Mouse (Mus musculus) heart, postnatal 0 days (tissue): Measurements from ENCODE around the gene Brd2. TPM values are rescaled to one million over a fixed set of nuclear protein-coding genes. Genes with fewer than 3 reads are reported as not detected.

ENCODE experiments used
- ATAC-seq: fragments of 200-750 bp; cut with Nextera tagmentation; 2 replicates; pipeline ENCODE4 v1.8.0; 2017; ENCODE audit warnings: low read depth, moderate number of reproducible peaks, moderate library complexity; ENCODE audit not compliant: insufficient read depth
- DNase-seq: peaks from one replicate; pipeline ENCODE4 v3.0.0-alpha.2; 2016; ENCODE audit warnings: low spot score
- H3K27ac ChIP-seq: fragments of 300-500 bp; sonication (generic); 2 replicates; pipeline ENCODE4 v1.5.1; 2014; ENCODE audit warnings: low read depth, mild to moderate bottlenecking
- H3K27me3 ChIP-seq: fragments of 300-500 bp; sonication (generic); 2 replicates; pipeline ENCODE4 v1.6.1; 2014; ENCODE audit warnings: low read length, mixed read lengths; ENCODE audit not compliant: control insufficient read depth, insufficient read depth
- H3K36me3 ChIP-seq: fragments of 300-500 bp; sonication (generic); replicated peaks from 2 replicates; pipeline ENCODE4 v1.6.1; 2014; ENCODE audit warnings: low read length, mixed read lengths; ENCODE audit not compliant: control insufficient read depth, insufficient read depth
- H3K4me1 ChIP-seq: fragments of 300-500 bp; sonication (generic); 2 replicates; pipeline ENCODE4 v1.6.1; 2014; ENCODE audit warnings: antibody characterized with exemption; ENCODE audit not compliant: control insufficient read depth, insufficient read depth
- H3K4me2 ChIP-seq: fragments of 300-500 bp; sonication (generic); 2 replicates; pipeline ENCODE4 v1.6.1; 2014; ENCODE audit warnings: low read depth, mild to moderate bottlenecking, low read length, moderate library complexity
- H3K4me3 ChIP-seq: fragments of 300-500 bp; sonication (generic); 2 replicates; pipeline ENCODE4 v1.5.1; 2014; ENCODE audit warnings: low read depth, low read length
- H3K9ac ChIP-seq: fragments of 300-500 bp; sonication (generic); replicated peaks from 2 replicates; pipeline ENCODE4 v1.6.1; 2014; ENCODE audit warnings: low read depth, low read length, mixed read lengths
- H3K9me3 ChIP-seq: fragments of 300-500 bp; sonication (generic); replicated peaks from 2 replicates; pipeline ENCODE4 v1.6.1; 2016; ENCODE audit warnings: low read length; ENCODE audit not compliant: control insufficient read depth
- CTCF ChIP-seq: IDR thresholded peaks from 2 replicates; pipeline ENCODE4 v1.5.1; 2016; ENCODE audit warnings: antibody characterized with exemption, control low read depth, low read depth
- EP300 ChIP-seq: IDR thresholded peaks from 2 replicates; pipeline ENCODE4 v1.6.1; 2016; ENCODE audit warnings: antibody characterized with exemption, low read depth
- WGBS: fragments of 180-500 bp; shearing (Covaris S2); extraction: QIAGEN DNeasy Blood & Tissue Kit; methylation state at CpG from one replicate; pipeline ENCODE4 v1.1.7; 2014; 5-methylcytosine and 5-hydroxymethylcytosine counted together
- polyA plus RNA-seq: library from polyadenylated mRNA; unstranded; fragments of >200 nt; fragmentation: Nextera tagmentation; extraction: Ambion mirVana; gene quantifications from 2 replicates; pipeline ENCODE4 v1.2.1, GENCODE M21; 2015
- total RNA-seq: library from RNA; depleted of rRNA; stranded (reverse); fragments of >200 nt; gene quantifications from 2 replicates; pipeline ENCODE4 v1.2.3, GENCODE M21; 2014; ENCODE audit warnings: low replicate concordance

The Brd2 gene
- total and polyA plus RNA-seq, 2 experiments from 2014 or later, result 38.4 to 87.5 TPM

DNA sequence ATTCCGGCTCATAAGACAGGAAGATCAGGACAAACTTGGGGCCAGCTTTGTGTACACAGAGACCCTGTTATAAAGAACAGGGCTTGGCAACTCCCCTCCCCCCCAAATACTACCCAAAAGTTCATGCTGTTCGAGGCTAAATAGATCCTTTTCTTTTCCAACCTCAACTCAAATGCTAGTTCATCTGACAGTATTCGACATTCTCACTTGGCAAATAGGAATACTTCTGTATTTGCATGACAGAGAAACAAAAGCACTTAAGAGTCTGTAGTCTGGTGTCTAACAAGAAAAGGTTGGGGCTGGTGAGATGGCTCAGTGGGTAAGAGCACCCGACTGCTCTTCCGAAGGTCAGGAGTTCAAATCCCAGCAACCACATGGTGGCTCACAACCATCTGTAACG is 14.0 kb downstream of the Brd2 start:
- no peaks in the 10 kb centered on the region for H3K27me3 ChIP-seq

DNA sequence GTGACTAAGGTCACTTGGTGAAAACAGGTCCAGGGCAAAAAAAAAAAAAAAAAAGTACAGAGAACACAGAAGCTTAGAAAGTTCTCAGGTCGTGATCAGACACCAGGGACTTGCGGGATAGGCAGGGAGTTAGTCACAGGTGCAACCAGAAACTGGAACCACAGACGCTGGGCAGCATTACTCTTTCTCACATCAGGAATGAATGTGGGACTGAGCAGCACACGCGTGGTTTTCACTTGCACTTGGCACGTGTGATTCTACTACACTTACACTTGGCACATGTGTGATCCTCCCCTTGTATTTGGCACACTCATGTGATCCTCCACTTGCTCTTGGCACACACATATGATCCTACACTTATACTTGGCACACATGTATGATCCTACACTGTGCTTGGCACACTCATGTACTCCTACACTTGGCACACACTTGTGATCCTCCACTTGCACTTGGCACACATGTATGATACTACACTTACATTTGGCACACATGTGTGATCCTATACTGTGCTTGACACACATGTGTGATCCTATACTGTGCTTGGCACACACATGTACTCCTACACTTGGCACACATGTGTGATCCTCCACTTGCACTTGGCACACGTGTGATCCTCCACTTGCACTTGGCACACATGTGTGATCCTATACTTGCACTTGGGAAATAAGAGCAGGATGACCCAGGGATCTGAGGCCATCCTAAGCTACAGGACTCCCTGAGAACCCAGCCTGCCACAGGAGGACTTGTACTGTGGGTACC is 15.1 kb downstream of the Brd2 start:
- DNase-seq, result no peak
- Histone ChIP-seq H3K27ac (no peak overlapping the region), H3K4me2 (no peak overlapping the region), H3K9me3 (peaks cover 5% of the 10 kb centered on the region; the same call in 1 of the 2 replicates), H3K36me3 (peaks cover 28% of the 10 kb centered on the region), H3K9ac (no peak overlapping the region), H3K4me1 (no peaks in the 10 kb centered on the region), H3K4me3 (no peak overlapping the region), H3K27me3 (no peaks in the 10 kb centered on the region)
- TF ChIP-seq CTCF, result no peak
- no peak for TF ChIP-seq EP300
- WGBS, result 80% methylated on average over 7 of the region's 7 CpGs
- no peak for ATAC-seq

More for the DNA sequence above, 14.0 kb downstream of the Brd2 start:
- 83% methylated on average over 5 of the region's 6 CpGs for WGBS
- no peaks in the 10 kb centered on the region for H3K4me1 ChIP-seq
- H3K4me2 ChIP-seq, result no peak overlapping the region
- no peak for TF ChIP-seq CTCF
- TF ChIP-seq EP300, result no peak
- H3K4me3 ChIP-seq, result no peak overlapping the region
- ATAC-seq (no peak), DNase-seq (no peak)
- no peak overlapping the region for H3K27ac ChIP-seq
- H3K36me3 ChIP-seq, result peaks cover 40% of the 10 kb centered on the region
- H3K9ac ChIP-seq, result no peak overlapping the region
- H3K9me3 ChIP-seq, result peaks cover 5% of the 10 kb centered on the region; the same call in 1 of the 2 replicates

DNA sequence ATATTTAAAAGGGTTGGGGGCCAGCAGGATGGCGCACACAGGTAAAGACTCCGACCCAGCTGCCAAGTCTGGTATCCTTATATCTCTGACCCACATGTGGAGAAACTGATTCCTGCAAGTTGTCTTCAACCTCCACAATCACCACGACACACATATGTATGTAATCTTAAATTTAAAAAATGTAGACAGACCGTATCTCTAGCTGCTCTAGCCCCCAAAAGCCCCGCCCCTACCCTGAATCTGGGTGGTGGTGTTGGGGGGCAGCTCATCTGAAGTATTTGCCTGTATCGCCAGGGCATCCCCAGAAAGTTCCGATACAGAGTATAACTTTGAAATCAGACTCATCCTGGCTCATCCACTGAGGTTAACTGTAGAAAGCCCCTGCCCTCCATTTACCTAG is 15.9 kb downstream of the Brd2 start:
- TF ChIP-seq EP300 (no peak), CTCF (no peak)
- H3K4me3 ChIP-seq, result no peak overlapping the region
- H3K4me2 ChIP-seq, result no peak overlapping the region
- no peaks in the 10 kb centered on the region for H3K4me1 ChIP-seq
- no peaks in the 10 kb centered on the region for H3K27me3 ChIP-seq
- H3K36me3 ChIP-seq, result peaks cover 21% of the 10 kb centered on the region
- ATAC-seq (no peak), DNase-seq (no peak)
- no peak overlapping the region for H3K27ac ChIP-seq
- H3K9me3 ChIP-seq, result peaks cover 5% of the 10 kb centered on the region; the same call in 1 of the 2 replicates
- H3K9ac ChIP-seq, result no peak overlapping the region
- WGBS, result 79% methylated on average over 7 of the region's 7 CpGs

- 79% methylated on average over 9 of the region's 9 CpGs for WGBS
- Histone ChIP-seq H3K27me3 (no peaks in the 10 kb centered on the region), H3K4me2 (no peak overlapping the region), H3K9ac (no peak overlapping the region), H3K4me3 (no peak overlapping the region), H3K9me3 (peaks cover 5% of the 10 kb centered on the region; the same call in 1 of the 2 replicates), H3K36me3 (0 out of 2 replicates have a peak, but pooled peaks cover 3% of the 10 kb centered on the region), H3K4me1 (no peaks in the 10 kb centered on the region), H3K27ac (no peak overlapping the region)
- ATAC-seq (no peak), DNase-seq (no peak)
- TF ChIP-seq CTCF (no peak), EP300 (no peak)
Observed at GRCm38 (mm10) chr17:34104804-34105203, 17.6 kb downstream of the Brd2 start.

DNA sequence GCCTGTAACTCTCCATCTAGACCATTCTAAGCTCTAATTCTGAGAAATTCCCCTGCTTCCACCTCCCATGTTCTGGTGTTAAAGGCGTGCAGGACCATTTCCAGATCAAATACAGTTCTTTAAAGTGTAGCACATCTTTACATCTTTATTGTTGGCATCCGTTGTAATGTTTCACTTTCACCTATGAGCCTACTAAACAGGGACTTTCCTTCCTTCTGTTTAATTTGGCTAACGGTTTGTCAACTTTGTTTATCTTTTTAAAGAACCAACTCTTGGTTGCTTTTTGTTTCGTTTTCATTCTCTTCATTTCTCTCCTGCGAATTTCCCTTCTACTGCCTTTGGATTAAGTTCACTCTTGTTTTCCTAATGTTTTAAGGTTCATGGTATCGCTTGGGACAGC is 19.6 kb downstream of the Brd2 start:
- H3K4me3 ChIP-seq, result no peak overlapping the region
- TF ChIP-seq CTCF (no peak), EP300 (no peak)
- ATAC-seq (no peak), DNase-seq (no peak)
- H3K9ac ChIP-seq, result no peak overlapping the region
- H3K27ac ChIP-seq, result no peak overlapping the region
- H3K27me3 ChIP-seq, result no peaks in the 10 kb centered on the region
- no peak overlapping the region for H3K4me2 ChIP-seq
- H3K9me3 ChIP-seq, result peaks cover 5% of the 10 kb centered on the region; the same call in 1 of the 2 replicates
- peaks cover 3% of the 10 kb centered on the region; the same call in 1 of the 2 replicates for H3K4me1 ChIP-seq
- H3K36me3 ChIP-seq, result no peaks in the 10 kb centered on the region
- 64% methylated on average over 6 of the region's 6 CpGs for WGBS
